Mouse (Mus musculus) liver, postnatal 0 days (tissue): ENCODE data around the gene Il22. TPM values are rescaled to one million over a fixed set of nuclear protein-coding genes. Genes with fewer than 3 reads are reported as not detected.
"Not testable (repeated sequence)": the region's sequence is repeated elsewhere in the genome, so short reads cannot be mapped to it uniquely, and the experiment has no call there.

Experiments used
- ATAC-seq: fragments of 200-750 bp; cut with Nextera tagmentation; 2 replicates; pipeline ENCODE4 v1.8.0; 2017; ENCODE audit warnings: mild to moderate bottlenecking, moderate library complexity
- DNase-seq: peaks from one replicate; pipeline ENCODE4 v3.0.0-alpha.2; 2016
- H3K27ac ChIP-seq: fragments of 300-500 bp; sonication (generic); 2 replicates; pipeline ENCODE4 v1.5.1; 2014; ENCODE audit warnings: antibody characterized with exemption, moderate library complexity, mild to moderate bottlenecking, low read depth
- H3K27me3 ChIP-seq: fragments of 300-500 bp; sonication (generic); 2 replicates; pipeline ENCODE4 v1.6.1; 2014; ENCODE audit warnings: low read length, control low read depth, mixed read lengths; ENCODE audit not compliant: insufficient read depth
- H3K36me3 ChIP-seq: fragments of 300-500 bp; sonication (generic); replicated peaks from 2 replicates; pipeline ENCODE4 v1.6.1; 2014; ENCODE audit warnings: mild to moderate bottlenecking, control low read depth, low read length, moderate library complexity, mixed read lengths; ENCODE audit not compliant: insufficient read depth
- H3K4me1 ChIP-seq: fragments of 300-500 bp; sonication (generic); 2 replicates; pipeline ENCODE4 v1.6.1; 2014; ENCODE audit warnings: antibody characterized with exemption, mild to moderate bottlenecking, control low read depth; ENCODE audit not compliant: insufficient read depth
- H3K4me2 ChIP-seq: fragments of 300-500 bp; sonication (generic); 2 replicates; pipeline ENCODE4 v1.6.1; 2014; ENCODE audit warnings: low read depth, mild to moderate bottlenecking, low read length, moderate library complexity, mixed read lengths
- H3K4me3 ChIP-seq: fragments of 300-500 bp; sonication (generic); 2 replicates; pipeline ENCODE4 v1.5.1; 2014; ENCODE audit warnings: low read depth, low read length
- H3K9ac ChIP-seq: fragments of 300-500 bp; sonication (generic); replicated peaks from 2 replicates; pipeline ENCODE4 v1.6.1; 2014; ENCODE audit warnings: mild to moderate bottlenecking, moderate library complexity
- H3K9me3 ChIP-seq: fragments of 300-500 bp; sonication (generic); 2 replicates; pipeline ENCODE4 v1.6.1; 2016; ENCODE audit warnings: mild to moderate bottlenecking, control low read depth, low read length, mixed read lengths
- CTCF ChIP-seq: sonication (generic); IDR thresholded peaks from 2 replicates; pipeline ENCODE4 v1.5.1; 2016; ENCODE audit warnings: antibody characterized with exemption, low read depth
- EP300 ChIP-seq: IDR thresholded peaks from 2 replicates; pipeline ENCODE4 v1.6.1; 2016; ENCODE audit warnings: antibody characterized with exemption, low read depth, mild to moderate bottlenecking
- WGBS: fragments of 180-500 bp; shearing (Covaris S2); extraction: QIAGEN DNeasy Blood & Tissue Kit; methylation state at CpG from one replicate; pipeline ENCODE4 v1.1.7; 2014; ENCODE audit not compliant: insufficient replicate concordance; 5-methylcytosine and 5-hydroxymethylcytosine counted together
- polyA plus RNA-seq: library from polyadenylated mRNA; unstranded; fragments of >200 nt; fragmentation: Nextera tagmentation; extraction: Ambion mirVana; gene quantifications from 2 replicates; pipeline ENCODE4 v1.2.1, GENCODE M21; 2015

The Il22 gene
- polyA plus RNA-seq, 1 experiment from 2014 or later: not detected

DNA sequence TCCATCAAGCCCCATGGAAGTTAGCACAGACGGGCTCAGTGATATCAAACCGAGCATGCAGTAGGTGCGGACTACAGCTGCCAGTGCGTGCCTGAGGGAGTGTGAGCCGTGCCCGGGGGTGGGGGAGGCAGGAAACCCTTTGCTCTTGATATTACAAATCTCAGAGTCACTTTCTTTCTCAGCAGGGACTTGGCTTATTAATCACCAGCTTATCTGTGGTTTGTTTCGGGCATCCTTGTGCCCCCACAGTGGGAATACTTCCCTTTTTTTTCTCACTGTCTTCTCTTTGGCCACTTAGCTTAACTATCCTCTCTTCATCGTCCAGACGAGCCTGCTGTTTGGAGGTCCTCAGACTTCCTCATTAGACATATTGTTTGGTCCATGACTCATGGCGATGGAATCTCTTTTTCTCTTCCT, 26.0 kb upstream of the Il22 start:
- H3K4me1 ChIP-seq: no peaks in the 10 kb centered on the region
- WGBS: 33% methylated on average over 10 of the region's 10 CpGs
- no peaks in the 10 kb centered on the region for H3K9me3 ChIP-seq
- no peak overlapping the region for H3K9ac ChIP-seq
- H3K4me2 ChIP-seq: no peak overlapping the region
- DNase-seq: no peak
- H3K4me3 ChIP-seq: no peak overlapping the region
- H3K27ac ChIP-seq: no peak overlapping the region
- TF ChIP-seq CTCF: no peak
- no peak for TF ChIP-seq EP300
- ATAC-seq: no peak
- no peaks in the 10 kb centered on the region for H3K36me3 ChIP-seq
- H3K27me3 ChIP-seq: no peaks in the 10 kb centered on the region

DNA sequence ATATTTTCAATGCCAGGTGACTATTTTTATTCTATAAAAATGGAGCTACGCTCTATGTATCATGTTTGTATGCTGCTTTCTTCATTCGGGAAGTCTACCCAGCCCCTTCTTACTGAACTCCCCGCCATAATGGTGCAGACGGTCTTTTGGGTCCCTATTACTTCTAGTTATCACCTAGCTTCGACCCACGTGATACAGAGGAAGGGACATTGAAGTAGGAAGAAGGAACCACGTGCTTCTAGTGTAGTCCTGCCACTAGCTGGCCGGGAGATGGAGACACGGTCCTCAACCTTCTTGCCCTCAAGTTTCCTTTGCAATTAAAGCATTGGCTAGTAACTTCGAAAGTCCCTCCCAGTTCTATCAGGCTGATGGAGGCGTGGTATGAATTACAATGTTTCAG, 25.5 kb upstream of the Il22 start:
- Histone ChIP-seq H3K9ac (no peak overlapping the region), H3K9me3 (no peaks in the 10 kb centered on the region), H3K4me3 (no peak overlapping the region), H3K36me3 (no peaks in the 10 kb centered on the region), H3K27ac (no peak overlapping the region), H3K27me3 (no peaks in the 10 kb centered on the region), H3K4me1 (no peaks in the 10 kb centered on the region), H3K4me2 (no peak overlapping the region)
- ATAC-seq (no peak), DNase-seq (no peak)
- TF ChIP-seq CTCF: no peak
- no peak for TF ChIP-seq EP300
- WGBS: 68% methylated on average over 11 of the region's 11 CpGs

DNA sequence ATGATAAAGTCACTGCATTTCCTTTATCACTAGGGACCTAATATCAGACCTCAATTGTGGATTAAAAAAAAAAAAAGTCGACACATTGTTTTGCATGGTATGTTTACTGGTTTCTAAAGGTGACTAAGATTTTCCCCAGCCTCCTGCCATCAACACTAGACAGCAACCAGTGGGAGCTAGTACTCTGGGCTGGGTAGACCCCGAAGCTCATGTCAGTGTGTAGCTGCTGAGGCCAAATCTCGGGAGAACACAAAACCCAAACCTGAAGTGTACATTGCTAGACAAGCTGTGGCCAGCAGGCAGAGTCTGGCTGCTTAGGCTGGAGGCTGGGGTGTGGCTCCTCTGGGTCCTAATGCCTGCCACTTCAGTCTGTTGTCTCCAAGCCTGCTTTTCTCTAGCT, 9.6 kb upstream of the Il22 start:
- 16% methylated on average over 3 of the region's 3 CpGs for WGBS

DNA sequence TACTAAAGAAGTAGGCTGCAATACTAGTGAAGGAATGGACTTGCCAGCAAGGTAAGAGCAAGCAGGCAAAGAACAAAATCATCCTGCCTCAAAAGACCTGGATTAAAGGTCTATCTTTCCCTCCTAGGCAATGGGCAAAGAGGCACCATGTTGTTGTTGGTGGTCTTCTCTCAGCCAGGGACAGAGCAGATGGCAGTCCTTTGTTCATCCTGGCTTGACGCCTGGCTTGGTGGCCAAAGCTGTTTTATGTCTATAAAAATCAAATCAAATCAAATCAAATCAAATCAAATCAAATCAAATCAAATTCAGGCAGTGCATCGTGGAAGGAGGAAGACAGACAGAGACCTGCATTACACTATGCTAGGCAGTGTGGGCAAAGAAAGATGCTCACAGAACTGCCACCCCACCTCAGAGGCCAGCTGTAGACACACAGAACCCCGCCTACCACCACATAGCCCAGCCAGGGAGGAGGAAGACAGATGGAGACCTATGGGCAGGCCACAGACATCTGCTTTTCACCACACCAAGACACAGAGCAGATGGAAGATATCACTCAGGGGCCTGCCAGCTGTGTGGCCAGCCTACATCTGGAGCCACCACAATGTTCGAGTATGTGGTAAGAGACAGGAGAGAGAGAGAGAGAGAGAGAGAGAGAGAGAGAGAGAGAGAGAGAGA, 11.1 kb downstream of the Il22 start:
- ATAC-seq, H3K4me1 ChIP-seq, DNase-seq, H3K36me3 ChIP-seq, H3K4me3 ChIP-seq, H3K27ac ChIP-seq, H3K27me3 ChIP-seq, H3K9me3 ChIP-seq, H3K4me2 ChIP-seq, H3K9ac ChIP-seq: not testable (repeated sequence)
- WGBS: 80% methylated on average over 2 of the region's 4 CpGs

More for the DNA sequence above, 9.6 kb upstream of the Il22 start:
- H3K36me3 ChIP-seq, H3K9ac ChIP-seq, DNase-seq, H3K9me3 ChIP-seq, H3K4me3 ChIP-seq, ATAC-seq, H3K27me3 ChIP-seq, H3K27ac ChIP-seq, H3K4me2 ChIP-seq, H3K4me1 ChIP-seq: not testable (repeated sequence)

DNA sequence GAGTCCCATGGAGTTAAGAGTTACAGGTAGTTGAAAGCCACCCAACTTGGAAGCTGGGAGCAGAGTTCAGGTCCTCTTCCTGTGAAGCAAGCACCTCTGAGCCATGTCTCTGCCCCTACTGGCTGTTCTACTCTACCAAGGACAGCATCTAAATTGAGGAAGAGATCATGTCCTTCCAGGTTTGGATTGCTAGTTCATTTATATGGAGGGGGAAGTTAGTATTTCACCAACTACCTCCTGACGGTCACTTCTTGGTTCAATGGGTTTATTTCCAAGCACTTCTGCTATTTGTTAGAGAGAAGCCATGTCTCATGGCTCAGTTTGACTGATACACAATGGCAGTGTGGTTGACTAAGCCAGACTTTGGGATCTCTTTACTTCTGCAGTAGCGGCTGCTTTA, 22.9 kb downstream of the Il22 start:
- not testable (repeated sequence) for H3K27ac ChIP-seq, H3K4me1 ChIP-seq, H3K4me3 ChIP-seq, H3K4me2 ChIP-seq, H3K27me3 ChIP-seq, ATAC-seq, H3K9me3 ChIP-seq, H3K36me3 ChIP-seq, H3K9ac ChIP-seq, DNase-seq
- no CpG with 5 or more reads among the region's 2 CpGs for WGBS

DNA sequence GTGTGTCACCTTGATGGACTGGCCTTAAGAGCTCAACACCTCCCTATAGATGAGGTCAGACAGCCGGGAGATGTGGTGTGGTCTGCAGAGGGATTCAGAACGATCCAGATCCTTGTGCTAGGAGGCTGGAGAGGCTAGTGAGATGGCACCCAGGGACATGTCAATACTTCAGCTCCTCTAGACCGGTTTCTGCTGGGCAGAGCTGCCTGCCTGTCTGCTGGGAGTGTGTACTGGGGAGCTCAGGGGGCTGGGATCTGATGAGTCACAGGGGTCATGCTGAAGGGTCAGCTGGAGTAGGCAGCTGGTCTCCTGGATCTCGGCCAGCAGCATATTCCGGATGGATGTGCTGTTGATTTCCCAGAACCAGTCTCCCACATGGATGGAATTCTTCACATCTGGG, 27.9 kb downstream of the Il22 start:
- H3K9ac ChIP-seq, ATAC-seq, H3K9me3 ChIP-seq, H3K4me2 ChIP-seq, H3K4me1 ChIP-seq, H3K36me3 ChIP-seq, H3K27ac ChIP-seq, H3K27me3 ChIP-seq, H3K4me3 ChIP-seq, DNase-seq: not testable (repeated sequence)
- no CpG with 5 or more reads among the region's 5 CpGs for WGBS

DNA sequence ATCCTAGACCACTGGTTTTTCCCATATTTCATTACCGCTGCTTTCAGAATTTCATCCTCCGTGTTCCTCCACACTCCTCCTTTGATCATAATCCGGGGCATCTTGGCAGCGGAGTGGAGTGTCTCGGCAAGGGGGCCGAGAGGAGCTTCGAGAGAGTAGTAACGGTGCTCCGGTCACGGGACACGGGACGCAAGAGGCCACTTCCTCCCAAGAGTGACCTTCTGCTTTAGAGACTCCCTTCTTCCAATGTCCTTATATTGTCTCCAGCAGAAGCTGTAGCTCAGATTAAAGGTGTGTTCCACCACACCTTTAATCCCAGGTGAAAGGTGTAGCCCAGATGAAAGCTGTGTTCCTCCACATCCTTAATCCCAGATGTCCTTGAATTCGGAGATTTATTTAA, 35.9 kb downstream of the Il22 start, which contains the start of gene Gm32717:
Gene Gm32717, minus strand, starts transcription at position 101 of the 400 bp plus-strand sequence.
- H3K4me2 ChIP-seq, H3K4me1 ChIP-seq, H3K9me3 ChIP-seq, DNase-seq, H3K9ac ChIP-seq, ATAC-seq, H3K27ac ChIP-seq, H3K27me3 ChIP-seq, H3K36me3 ChIP-seq, H3K4me3 ChIP-seq: not testable (repeated sequence)
- WGBS: no CpG with 5 or more reads among the region's 13 CpGs

DNA sequence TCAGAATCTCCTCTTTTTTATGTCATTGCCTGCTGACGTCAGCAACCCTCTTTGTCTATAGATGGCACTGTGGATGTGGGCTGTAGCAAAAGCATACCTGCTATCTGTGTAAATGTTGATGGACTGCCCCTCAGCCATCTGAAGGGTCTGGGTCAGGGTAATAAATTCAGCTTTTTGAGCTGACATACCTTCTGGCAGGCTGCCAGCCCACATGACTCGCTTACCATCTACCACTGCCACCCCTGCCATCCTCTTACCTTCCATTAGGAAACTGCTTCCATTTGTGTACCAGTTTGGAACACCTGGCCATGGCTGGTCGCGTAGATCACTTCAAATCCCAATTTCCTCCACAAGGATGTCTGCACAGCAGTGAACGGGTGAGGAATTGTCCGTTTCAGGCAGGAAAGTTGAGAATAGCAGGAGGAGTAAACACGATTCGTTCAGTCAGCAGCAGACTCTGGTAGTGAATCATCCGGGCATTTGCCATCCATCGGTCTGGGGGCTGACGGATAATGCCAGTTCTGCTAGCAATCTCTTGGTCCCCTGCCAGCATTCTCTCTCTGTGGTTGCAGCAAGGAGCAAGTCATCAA, 44.4 kb downstream of the Il22 start:
- not testable (repeated sequence) for H3K36me3 ChIP-seq, H3K4me2 ChIP-seq, H3K27me3 ChIP-seq, H3K4me1 ChIP-seq, H3K9me3 ChIP-seq, ATAC-seq, H3K4me3 ChIP-seq, DNase-seq, H3K27ac ChIP-seq, H3K9ac ChIP-seq
- 80% methylated on average over 11 of the region's 11 CpGs for WGBS
